ENCODE assay signal across 8 mouse cellular contexts in the genomic region with DNA sequence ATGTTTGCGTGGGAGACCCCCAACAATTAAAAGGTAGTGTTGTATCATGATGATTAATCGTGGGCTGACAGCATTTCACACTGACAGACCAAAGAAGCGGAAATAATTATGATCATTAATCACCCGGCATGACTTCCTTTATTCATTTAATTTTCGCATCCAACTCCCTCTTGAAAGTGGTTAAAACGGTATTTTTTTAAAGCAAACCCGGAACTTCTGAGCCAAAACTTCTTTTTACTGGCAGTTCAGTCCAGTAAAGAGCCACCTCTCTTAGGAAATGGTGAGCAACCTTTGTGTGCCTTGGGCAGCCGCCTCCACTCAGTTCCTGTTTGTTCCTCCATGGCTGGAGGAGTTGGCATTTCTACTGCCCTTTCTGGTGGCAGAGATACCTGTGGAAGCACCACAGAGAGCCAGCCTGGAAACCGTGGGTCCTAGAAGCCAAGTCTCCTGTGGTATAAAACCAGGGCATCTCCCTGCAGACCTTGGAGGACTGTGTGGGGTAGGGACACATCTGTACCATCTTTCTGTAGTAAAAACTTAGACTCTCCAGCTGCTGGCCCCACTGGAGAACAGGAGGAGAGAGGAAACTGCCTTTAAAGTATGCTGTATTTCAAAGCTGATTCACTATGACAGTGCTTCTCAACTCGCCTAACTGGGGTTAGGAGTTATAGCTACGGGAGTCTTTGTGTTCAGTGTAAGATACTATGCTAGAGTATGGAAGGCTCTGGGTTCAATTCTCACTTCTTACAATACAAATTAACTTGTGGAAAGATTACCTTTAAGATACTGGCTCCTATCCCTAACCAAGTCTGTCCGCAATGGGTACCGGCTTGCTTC. TPM values are rescaled to one million over a fixed set of nuclear protein-coding genes. Genes with fewer than 3 reads are reported as not detected.
A peak's percentile ranks its signal among the peaks of the same experiment; 100 is the strongest.
DNase-seq lines count a peak whose midpoint lies in the region; ATAC-seq and TF ChIP-seq lines count a peak whose summit lies in the region.

No protein-coding gene starts in this region.

- peak overlapping the region; percentile 91 for H3K27ac ChIP-seq in gastrocnemius, adult 2 months
- peak overlapping the region; percentile 83 for H3K27ac ChIP-seq in forebrain, embryonic 16.5 days (ENCODE audit: low read length)
- peak overlapping the region; percentile 76 for H3K27ac ChIP-seq in kidney, embryonic 16.5 days (ENCODE audit: low read length)

- H3K4me3 ChIP-seq in gastrocnemius, adult 2 months: peak overlapping the region; percentile 100
- peak overlapping the region; percentile 79 for H3K4me3 ChIP-seq in forebrain, embryonic 16.5 days (replicated peaks; ENCODE audit: low read length)
- peak overlapping the region; percentile 71 for H3K4me3 ChIP-seq in kidney, embryonic 16.5 days (ENCODE audit: low read length)

- WGBS in forebrain, embryonic 16.5 days: 39% methylated on average over 13 of the region's 13 CpGs
- WGBS in kidney, embryonic 16.5 days: 22% methylated on average over 13 of the region's 13 CpGs

- H3K36me3 ChIP-seq in forebrain, embryonic 16.5 days (ENCODE audit: control insufficient read depth, insufficient read depth): no peaks in the 10 kb centered on the region
- H3K36me3 ChIP-seq in kidney, embryonic 16.5 days (ENCODE audit: insufficient read depth, low read length): no peaks in the 10 kb centered on the region

- no peaks in the 10 kb centered on the region for H3K27me3 ChIP-seq in forebrain, embryonic 16.5 days (replicated peaks; ENCODE audit: control insufficient read depth, insufficient read depth, low read length)
- H3K27me3 ChIP-seq in kidney, embryonic 16.5 days (ENCODE audit: insufficient read depth, low read length): no peaks in the 10 kb centered on the region

- peak overlapping the region; percentile 80 for H3K4me2 ChIP-seq in forebrain, embryonic 16.5 days (ENCODE audit: low read length)
- peak overlapping the region; percentile 66 for H3K4me2 ChIP-seq in kidney, embryonic 16.5 days (replicated peaks; ENCODE audit: low read depth, low read length)

- no peak for DNase-seq in gastrocnemius, adult 2 months
- no peak for DNase-seq in gastrocnemius, postnatal 4 days (ENCODE audit: low spot score in 2 of 2)
- DNase-seq in adrenal gland, adult 8-10 months: peak; percentile 28
- DNase-seq in thymus, postnatal 25 days: peak; percentile 21
- no peak for DNase-seq in urinary bladder, postnatal 36 days (ENCODE audit: low spot score in 2 of 2)

- no peaks in the 10 kb centered on the region for H3K9me3 ChIP-seq in forebrain, embryonic 16.5 days (ENCODE audit: control insufficient read depth, low read length)
- H3K9me3 ChIP-seq in kidney, embryonic 16.5 days (ENCODE audit: low read length): no peaks in the 10 kb centered on the region

- H3K4me1 ChIP-seq in forebrain, embryonic 16.5 days (replicated peaks; ENCODE audit: control insufficient read depth, insufficient read depth, low read length): peaks cover 10% of the 10 kb centered on the region
- peaks cover 20% of the 10 kb centered on the region; the same call in 1 of the 2 replicates for H3K4me1 ChIP-seq in kidney, embryonic 16.5 days (ENCODE audit: insufficient read depth, low read length)

- intact Hi-C loops in gastrocnemius, adult 2 months (cut with DNase I): no loop called here

- TF ChIP-seq CTCF in gastrocnemius, adult 2 months (IDR thresholded peaks at IDR 0.05): no peak

- no peak for ATAC-seq in forebrain, embryonic 16.5 days
- ATAC-seq in kidney, embryonic 16.5 days (ENCODE audit: low FRiP score, low TSS enrichment): no peak
- ATAC-seq in megakaryocyte progenitor cell, adult 5-6 weeks (replicated peaks; ENCODE audit: poor library complexity): peak; percentile 25

- H3K9ac ChIP-seq in forebrain, embryonic 16.5 days (replicated peaks; ENCODE audit: low read depth, low read length): peak overlapping the region; percentile 89
- peak overlapping the region; percentile 87 for H3K9ac ChIP-seq in kidney, embryonic 16.5 days (replicated peaks; ENCODE audit: low read length)

RNA-seq across cellular contexts. Expression of a gene that starts 0.9 kb away (rescaled TPM):
- 10 to 100 TPM in 1 of 2 experiments, 1 to 10 TPM in 1; 6.2 to 11.4 TPM for total RNA-seq in gastrocnemius, adult 2 months (2021)
- total RNA-seq in gastrocnemius, postnatal 4 days (2021): 10 to 100 TPM; 69.4 to 78.0 TPM
- 100 to 1,000 TPM in 2 of 4 experiments, 10 to 100 TPM in 2; 92.0 to 108 (median 97.8) TPM for total RNA-seq in adrenal gland, adult 8-10 months (2022)
- 18.0 and 20.4 TPM in 2 replicates for polyA plus RNA-seq in forebrain, embryonic 16.5 days (2015; fragmentation: Nextera tagmentation; extraction: Ambion mirVana)
- polyA plus RNA-seq in kidney, embryonic 16.5 days (2015; fragmentation: Nextera tagmentation; extraction: Ambion mirVana): 78.3 and 89.7 TPM in 2 replicates
- total RNA-seq in megakaryocyte progenitor cell, adult 5-6 weeks (2015): 98.8 and 118 TPM in 2 replicates
- total RNA-seq in megakaryocyte progenitor cell, adult 5-6 weeks (2017): 82.2 and 87.6 TPM in 2 replicates

Comparison
In these comparisons a context has a peak if more than half of its experiments do, and no peak if none do; other contexts are left out.
1. RNA of a gene that starts 0.9 kb away (total RNA-seq): 92.0 to 108 TPM in adrenal gland, adult 8-10 months, 82.2 to 118 TPM in megakaryocyte progenitor cell, adult 5-6 weeks and 69.4 to 78.0 TPM in gastrocnemius, postnatal 4 days; 6.2 to 11.4 TPM in gastrocnemius, adult 2 months; every median in the first group is over 4 times any median in the second.
2. DNase-seq: peak in adrenal gland, adult 8-10 months (single experiment) and thymus, postnatal 25 days (single experiment); none in gastrocnemius, adult 2 months (single experiment), gastrocnemius, postnatal 4 days (0 of 2) and urinary bladder, postnatal 36 days (0 of 2).
3. Peak in every context shown above with its lines, with median percentiles within 50 percentile points of each other: H3K27ac ChIP-seq and H3K4me3 ChIP-seq.